Mouse (Mus musculus): Measurements from ENCODE around the gene Galns.
"Not testable (repeated sequence)": the region's sequence is repeated elsewhere in the genome, so short reads cannot be mapped to it uniquely, and the experiment has no call there.

The Galns gene

DNA sequence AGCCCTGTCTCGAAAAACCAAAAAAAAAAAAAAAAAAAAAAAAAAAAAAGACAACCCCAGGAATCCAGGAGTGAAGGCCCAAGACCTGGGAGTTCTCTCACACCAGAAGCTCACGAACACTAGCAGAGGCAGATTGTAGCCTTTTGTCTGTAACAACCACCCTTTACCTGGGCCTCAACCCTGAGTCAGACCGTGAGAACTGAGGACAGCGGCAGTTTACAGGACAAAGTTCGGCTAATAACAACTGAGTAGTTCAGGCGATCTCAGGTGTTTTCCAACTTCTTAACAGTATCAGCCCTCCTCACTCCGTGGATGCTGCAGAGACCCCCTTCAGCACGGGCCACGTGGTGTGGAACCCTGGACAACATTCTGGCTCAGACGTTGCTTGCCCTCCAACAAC is 24.5 kb downstream of the Galns start:
- no peak for DNase-seq

DNA sequence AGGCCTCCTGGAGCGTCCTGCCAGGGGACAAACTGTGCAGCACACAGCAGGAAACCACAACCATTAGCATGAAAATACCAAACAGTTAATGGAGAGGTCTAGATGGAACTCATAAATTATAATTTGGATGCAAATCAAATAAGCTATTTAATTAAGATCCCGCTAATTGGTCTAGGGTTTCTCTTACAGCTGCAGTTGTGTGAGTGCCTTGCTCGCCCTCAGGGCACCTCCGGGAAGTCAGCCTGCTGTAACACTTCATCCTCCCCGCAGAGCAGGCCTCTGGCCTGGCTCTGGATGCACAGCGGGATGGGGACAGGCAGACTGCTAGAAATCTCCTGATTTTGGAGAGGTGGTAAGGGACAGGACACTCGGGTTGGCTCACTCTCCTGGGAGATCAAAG is 25.1 kb downstream of the Galns start:
- DNase-seq: no peak

DNA sequence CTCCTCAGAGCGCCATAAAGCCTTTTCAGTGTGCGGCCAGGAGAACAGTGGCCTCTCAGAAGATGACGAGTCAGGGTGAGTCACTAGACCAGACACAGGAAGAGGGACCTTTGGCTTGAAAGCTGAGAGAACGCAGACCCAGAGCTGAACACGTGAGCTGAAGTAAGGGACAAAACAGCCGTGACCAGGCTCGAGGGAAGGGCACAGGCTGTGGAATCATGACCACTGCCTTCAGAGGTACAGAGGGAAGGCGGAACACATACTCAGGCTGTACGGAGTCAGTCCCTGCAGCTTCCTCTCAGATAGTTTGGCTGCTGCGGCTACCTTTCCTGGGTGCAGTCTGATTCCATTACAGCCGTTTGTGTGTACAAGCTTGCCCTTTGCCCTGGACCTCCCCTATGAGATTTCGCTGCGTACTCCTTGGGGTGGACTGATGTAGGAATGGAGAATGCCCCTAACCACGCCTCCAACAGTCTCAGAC is 25.8 kb downstream of the Galns start:
- DNase-seq: no peak

DNA sequence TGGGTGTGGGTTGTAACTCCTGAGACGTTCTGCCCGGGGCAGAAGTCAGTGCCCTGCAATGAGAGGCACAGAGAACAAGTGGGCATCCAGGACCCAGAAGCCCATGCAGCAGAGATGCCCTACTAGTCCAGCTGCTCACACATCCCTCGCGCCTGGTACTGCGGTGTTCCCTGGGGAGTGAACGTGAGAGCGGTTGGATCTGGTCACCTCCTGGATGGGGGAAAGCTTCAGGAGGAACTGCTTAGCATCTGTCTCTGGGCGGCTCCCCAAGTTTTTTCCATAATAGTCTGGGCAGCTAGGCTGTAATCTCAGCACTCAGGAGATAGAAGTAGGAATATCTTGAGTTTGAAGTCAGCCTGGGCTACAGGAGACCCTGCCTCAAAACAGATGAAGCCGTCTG is 26.3 kb downstream of the Galns start:
- no peak for DNase-seq

DNA sequence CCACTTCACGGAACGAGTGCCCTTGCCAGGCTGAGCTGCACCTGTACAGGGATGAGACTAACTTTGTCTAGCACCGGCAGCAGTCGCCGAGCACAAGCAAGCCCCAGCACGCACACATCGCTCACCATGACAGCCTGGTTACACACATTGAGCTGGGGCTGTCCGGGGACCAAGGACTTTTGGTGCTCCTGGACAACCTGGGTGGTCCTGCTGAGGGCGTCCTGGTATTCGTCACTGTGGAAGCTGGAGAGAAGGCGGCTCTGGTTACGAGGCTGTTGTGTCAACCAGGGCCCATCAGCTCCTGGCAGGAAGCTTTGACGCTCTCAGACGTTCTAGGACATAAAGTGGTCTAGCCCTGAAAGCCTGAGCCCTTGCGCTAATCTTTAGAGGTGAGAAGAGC is 30.3 kb downstream of the Galns start:
- no peak for DNase-seq

DNA sequence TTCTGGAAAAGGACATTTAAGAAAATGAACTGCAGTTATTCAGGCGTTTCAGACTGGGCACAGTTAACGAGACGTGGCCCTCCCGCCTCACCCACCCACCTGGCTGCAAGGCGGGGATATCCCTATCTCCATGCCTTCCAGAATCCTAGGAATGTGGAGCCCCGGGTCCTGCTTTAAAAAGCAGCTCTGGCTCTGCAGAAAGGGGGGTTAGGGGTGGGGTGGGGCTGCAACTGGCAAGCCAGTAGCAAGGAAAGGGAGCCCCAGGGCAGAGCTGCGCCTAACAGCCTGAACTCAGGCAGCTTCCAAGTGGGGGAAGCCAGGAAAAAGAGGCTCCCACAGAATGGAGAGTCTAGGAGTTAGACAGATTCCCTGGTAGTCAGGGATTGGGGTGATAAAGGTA is 32.1 kb downstream of the Galns start:
- DNase-seq: no peak

DNA sequence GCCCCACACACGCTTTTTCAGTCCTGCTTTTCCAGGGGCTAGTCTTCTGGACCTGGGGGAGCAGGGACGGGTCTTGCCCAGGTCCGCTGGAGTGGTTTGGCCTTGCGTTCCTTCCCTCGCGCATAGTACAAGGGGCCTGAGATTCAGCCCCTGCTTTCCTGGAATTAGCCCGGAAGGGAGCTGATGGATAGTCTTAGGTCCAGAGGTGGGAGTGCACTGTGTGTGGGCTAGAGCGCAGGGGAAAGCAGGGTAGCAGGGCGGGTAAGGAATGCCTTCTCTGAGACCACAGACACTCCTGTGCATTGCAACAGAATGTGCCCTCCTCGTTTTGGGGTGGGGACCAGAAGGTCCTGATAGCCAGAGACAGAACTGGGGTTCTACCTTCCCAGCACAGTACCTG is 34.1 kb downstream of the Galns start:
- DNase-seq: no peak

DNA sequence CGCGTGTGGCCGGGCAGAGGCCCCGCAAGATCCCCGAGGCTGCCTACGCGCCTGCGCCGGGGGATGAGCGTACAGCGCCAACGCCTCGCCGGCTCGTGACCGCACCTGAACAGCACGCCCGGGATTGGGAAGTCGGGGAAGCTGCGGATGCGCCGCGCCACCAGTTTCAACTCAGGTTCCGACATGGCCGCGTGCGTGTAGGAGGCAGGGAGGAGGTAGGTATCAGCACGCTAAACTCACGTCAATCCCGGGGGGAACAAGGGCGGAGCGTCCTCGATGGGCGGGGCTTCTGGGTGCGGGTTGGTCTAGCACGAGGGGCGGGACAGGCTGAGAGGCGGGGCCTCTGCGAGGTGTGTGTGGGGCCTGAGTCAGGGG is 34.6 kb downstream of the Galns start, which contains the start of gene Aprt:
Gene Aprt (minus strand): TSS at position 262 of the 375 bp plus-strand sequence.
- peak; percentile 94 to 95 for DNase-seq

DNA sequence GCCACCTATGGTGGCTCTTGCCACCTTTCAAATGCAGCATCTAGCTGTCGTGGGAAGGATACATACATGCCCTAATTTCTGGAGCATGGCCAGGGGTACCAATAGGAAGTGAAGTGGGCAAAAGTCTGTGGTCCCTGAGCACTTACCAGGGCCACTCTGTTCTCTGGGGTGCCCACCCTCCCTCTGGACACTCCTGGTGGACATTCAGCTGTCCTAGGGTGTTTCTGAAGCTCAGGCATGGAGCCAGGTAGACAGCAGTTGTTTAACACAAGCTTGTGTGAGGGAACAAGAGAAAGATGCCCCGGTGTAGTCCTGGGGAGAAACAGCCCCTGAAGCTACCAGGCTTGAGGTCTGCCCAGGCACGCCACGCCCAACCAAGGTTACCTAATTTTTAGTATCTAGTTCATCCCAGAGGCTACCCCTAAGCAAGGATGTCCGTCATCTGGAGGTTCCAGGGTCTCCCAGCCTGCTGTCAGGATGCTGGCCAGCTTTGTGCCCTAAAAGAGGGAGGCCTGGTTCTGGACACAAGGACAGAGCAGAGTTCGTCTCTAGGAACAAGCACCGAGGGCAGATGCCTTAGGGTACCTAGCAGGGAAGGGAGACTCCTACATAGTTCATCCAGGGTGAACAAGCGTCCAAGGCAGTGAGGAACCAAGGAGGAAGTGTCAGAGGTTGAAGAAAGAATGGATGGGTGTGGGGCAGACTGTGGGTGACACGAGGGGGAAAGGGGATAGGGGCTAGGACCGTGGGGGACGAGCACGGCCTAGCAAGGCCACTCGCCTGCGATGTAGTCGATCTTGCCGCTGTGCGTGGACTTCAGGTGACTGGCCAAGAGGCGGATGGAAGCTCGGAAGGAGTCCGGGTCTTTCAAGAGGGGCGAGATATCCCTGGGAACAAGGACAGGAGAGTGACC is 35.3 kb downstream of the Galns start:
- peak in 1 of 2 experiments; percentile 33 for DNase-seq

DNA sequence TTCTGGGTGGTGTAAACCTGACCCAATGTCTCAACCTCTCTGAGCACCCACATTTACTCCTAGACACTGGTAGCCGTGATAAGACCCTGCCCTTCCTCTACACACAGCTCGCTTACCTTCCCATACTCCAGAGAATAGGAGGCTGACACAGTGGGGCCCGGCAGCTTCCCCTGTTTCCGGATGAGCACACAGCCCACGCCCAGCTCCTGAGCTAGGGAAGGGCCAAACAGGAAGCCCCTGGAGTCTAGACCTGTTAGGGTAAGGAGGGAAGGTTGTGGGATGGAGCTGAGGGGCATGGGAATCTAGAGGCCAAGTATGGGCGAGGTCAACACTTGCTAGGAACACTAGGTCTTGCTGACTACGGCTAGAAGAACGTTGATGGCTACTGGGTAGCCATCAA is 36.0 kb downstream of the Galns start:
- DNase-seq: no peak

DNA sequence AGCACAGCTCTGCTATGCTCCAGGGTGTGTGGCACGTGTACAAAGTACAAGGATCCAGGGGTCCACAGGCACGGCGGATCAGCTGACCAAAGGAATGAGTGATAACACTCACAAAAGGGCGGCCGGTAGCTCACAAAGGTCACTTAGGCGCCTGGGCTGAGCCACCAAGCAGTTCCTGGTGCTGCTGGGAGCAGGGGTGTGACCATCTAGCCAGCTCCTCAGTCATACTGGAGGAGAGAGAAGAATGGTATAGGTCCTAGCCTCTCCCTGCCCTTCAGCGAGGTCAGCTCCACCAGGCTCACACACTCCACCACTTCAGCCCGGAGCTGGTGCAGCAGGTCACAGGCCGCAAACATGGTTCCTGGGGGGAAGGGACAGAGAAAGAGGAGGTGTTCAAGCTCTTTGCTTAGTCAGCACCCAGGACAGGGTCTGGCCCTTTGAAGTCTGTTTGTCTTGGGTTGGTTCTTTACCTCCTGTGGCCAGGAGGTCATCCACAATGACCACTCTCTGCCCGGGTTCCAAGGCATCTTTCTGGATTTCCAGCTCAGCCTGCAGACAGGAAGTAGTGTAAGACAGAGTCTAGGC is 36.5 kb downstream of the Galns start:
- DNase-seq: no peak

DNA sequence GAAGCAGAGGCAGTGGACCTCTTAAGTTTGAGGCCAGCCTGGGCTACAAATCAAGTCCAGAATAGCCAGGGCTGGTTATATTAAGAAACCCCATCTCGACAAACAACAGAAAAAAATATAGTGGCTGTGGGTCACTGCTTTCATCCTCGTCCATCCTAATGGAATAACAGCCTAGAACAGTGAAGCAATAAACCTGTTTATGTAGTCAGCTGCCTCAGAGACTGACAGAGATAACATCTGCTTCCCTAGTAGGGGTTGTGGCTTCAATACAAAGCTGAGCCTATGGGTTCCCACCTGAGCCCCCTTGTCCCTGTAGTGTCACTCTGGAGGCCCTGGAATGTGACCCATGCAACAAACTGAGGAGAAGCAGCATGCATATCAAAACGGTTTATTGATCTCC is 37.0 kb downstream of the Galns start:
- DNase-seq: no peak

DNA sequence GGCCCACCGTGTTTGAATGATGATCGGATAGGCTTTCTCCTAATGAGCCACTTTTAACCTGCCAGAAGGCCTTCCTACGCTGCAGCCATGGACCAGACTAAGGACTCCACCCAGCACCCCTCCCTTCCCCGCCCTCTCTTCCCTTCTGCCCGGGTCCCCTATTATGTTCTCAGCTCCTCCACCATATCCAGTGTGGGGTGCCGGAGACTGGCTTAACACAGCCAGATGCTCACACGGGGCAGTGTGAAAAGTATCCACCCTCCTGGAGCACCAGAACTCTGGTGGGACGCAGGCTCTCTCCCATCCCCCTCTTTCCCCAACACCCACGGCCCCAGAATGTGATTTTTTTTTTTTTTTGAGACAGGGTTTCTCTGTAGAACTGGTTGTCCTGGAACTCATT is 37.7 kb downstream of the Galns start:
- no peak for DNase-seq

DNA sequence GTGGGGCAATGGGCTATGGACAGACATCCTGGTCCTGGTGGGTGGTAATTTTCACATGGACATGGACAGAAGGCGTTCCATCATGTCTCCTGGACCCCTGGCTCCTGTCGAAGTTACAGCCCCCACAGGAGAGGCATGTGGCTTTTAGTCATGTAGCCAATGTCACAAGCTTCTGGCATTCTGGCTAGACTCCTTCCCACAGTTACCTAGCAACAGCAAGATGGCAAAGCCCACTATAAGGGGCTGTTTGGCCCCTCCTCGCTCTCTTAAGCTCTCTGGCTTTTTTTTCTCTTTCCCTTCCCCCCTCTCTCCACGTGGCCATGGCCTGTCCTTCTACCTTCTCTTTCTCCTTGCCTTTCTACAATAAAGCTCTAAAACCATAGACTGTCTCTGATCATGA is 38.1 kb downstream of the Galns start:
- not testable (repeated sequence) for DNase-seq

DNA sequence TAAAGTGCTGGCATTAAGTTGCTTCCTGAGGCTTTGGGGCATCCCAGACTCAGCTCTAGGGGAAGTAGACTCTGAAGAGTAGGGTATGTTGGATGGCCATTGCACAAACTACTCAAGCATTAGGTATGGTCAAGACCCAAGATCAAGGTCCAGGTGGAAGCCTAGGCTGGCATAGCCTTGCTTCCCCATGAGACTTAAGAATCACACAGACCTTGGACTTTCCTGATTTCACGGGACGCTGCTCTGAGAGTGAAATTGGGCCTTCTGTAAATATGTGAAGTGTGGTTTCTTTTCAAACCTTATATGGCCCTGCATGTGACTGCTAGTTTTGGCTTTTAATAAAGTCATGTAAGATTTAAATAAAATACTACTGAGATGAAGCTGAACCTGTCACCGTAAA is 38.5 kb downstream of the Galns start:
- no peak for DNase-seq

DNA sequence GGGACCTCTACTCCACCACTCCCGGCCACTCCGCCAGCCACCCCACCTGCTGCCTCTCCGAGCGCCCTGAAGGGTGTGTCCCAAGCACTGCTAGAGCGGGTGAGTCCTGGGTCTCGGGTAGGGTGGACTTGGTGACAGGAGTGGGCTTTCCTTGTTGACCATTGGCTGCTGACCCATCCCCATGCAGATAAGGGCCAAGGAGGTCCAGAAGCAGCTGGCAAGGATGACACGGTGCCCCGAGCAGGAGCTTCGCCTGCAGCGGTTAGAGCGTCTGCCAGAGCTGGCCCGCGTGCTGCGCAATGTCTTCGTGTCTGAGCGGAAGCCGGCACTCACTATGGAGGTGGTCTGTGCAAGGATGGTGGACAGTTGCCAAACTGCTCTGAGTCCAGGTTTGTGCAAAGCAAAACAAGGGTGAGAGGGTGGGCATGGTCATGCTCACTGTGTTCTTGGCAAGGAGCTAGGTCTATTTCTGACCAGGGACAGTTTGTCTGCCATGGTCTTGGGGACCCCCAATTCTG is 39.5 kb downstream of the Galns start:
- DNase-seq: no peak

DNA sequence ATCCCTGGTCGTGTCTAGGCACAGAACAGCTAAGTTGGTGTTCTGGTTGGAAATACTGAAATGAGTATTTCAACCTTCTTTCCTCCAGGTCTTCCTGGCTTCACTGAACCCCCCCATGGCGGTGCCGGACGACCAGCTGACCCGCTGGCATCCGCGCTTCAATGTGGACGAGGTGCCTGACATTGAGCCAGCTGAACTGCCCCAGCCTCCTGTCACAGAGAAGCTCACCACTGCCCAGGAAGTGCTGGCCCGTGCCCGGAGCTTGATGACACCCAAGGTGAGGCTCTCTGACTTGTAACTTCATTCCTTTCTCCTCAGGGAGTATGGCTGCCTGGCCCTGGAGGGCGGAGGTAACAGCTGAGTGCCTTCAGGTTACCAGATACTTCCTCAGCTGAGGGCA is 40.1 kb downstream of the Galns start:
- peak; percentile 64 to 75 for DNase-seq

DNA sequence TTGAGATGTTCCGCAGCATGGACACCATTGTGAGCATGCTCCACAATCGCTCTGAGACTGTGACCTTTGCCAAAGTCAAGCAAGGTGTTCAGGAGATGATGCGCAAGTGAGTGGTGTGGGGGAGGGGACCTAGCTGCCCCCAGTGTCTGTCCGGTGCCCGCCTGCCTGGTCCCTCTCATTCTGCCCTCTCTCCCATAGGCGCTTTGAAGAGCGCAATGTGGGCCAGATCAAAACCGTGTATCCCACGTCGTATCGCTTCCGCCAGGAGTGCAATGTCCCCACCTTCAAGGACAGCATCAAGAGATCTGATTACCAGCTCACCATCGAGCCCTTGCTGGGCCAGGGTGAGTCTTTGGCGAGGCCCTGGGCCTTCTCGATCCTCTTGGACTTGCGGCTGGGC is 41.3 kb downstream of the Galns start:
- DNase-seq: no peak

DNA sequence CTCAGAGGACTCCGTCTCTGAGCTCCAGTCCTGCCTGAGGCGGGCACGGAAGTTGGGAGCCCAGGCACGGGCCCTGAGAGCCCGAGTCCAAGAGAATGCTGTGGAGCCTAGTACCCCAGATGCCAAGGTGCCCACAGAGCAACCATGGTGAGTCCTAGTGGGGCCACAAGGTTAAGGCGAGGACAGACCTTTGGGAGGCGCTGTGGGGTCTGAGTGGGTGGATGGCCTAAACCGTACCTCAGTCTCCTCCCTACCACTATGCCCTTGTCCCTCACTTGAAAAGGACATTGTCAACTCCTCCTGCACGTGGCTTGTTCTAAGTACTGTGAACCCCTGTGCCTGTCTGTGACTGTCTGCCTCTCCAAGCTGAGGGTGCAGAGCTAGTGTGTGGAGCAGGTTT is 41.9 kb downstream of the Galns start:
- no peak for DNase-seq

DNA sequence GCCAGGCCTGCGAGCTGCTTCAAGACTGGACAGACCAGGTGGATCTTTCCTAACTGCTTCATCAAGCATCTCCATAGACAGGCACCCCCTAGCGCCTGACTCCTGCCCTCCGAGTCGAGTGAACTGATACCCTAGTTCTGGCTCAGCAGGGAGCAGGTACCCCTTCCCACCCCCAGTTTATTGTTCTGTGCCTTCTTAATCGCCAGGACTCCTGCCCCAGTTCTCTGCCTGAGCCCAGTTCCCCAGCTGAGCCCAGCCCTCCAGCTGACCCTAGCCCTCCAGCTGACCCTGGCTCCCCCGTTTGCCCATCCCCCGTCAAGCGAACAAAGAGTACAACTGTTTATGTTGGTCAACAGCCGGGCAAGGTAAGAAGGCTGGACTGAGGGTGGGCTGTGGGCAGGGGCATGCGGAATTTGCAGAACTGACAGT is 42.4 kb downstream of the Galns start:
- DNase-seq: no peak

DNA sequence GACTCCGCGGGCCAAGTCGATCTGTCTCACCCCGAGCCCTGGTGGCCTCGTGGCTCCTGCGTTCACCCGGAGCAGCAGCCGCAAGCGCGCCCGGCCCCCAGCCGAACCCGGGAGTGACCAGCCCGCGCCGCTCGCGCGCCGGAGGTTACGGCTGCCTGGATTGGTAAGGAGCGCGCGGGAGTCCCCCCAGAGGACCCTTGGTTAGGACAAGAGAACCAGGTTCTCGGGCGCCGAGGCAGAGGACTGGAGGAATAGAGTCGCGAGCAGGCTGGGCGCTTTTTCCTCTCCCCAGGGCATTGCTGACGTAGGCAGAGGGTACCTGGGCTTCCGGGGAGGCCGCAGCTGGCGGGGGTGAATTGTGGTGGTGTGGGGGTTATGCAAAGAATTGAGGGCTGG is 43.2 kb downstream of the Galns start:
- no peak for DNase-seq

DNA sequence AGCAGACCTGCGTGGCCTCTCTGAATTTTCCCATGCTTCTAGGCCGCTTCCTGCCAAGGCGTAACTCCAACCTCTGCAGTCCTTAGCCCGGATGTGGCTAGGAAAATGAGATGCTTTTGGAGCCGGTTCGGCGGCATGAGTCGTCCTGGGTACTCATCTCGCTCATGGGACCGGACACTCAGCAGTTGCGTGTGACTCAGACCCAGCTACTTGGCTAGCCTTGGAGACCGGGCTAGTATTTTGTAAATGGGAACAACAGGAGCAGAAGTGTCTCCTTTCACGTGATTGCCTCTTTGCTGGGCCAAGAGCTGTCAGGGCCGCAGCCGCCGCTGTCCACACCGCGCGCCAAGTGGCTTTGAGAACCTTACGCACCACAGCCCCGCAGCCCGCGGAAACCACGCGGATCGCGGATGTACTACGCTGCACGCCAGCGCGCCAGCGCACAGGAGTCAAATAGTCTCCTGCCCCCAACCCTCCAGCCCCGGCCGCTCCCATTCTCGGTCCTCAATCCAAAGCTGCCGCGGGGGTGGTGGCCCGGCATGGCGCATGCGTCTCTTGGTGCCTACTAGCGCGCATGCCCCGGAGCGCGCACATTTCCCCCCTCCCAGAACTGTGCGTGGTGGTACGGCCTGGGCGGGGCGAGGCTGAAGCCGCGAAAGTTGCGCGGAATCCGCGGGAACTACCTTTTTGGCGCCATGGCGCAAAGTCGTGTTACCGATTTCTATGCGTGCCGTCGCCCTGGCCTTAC is 43.7 kb downstream of the Galns start, which contains the start of gene Cdt1:
Gene Cdt1 (plus strand): TSS at position 655 of the 748 bp plus-strand sequence.
- DNase-seq: peak; percentile 94 to 97

DNA sequence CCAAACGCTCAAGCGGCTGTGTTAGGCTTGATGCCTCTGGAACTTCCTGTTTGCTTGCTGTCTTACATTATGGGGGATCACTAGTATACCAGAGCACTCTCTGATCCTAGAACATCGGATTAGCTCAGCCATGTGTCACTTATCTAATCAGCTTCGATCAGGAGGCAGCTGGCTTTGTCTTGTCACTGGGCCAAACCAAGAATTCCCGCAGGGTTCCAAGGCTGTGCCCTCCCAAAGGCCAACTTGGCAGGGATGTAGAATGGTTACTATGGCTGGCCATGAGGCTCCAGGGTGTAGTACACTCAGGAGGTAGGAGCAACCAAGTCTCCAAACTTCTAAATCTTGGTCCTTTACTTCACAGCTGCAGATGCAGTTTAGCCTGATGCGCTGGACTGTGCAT is 44.5 kb downstream of the Galns start:
- DNase-seq: peak in 1 of 2 experiments; percentile 28
